Mouse (Mus musculus) mouse embryonic stem cell (cell line): ENCODE results near the gene Dbndd2.

Experiments used
- in situ Hi-C, 2 experiments: fragments of 300-500 bp; cut with MboI; formaldehyde crosslinking; loops; 1 replicate in 1 of 2; 3 replicates in 1 of 2; pipeline ENCODE4 v1.14.3; 2019 to 2020; ENCODE audit warnings: low sequenced_read_pairs in 2 of 2, low pct_unique_long_range_greater_than_20kb in 1 of 2, mixed read lengths in 1 of 2; ENCODE audit not compliant: unreplicated experiment in 1 of 2

The Dbndd2 gene

DNA sequence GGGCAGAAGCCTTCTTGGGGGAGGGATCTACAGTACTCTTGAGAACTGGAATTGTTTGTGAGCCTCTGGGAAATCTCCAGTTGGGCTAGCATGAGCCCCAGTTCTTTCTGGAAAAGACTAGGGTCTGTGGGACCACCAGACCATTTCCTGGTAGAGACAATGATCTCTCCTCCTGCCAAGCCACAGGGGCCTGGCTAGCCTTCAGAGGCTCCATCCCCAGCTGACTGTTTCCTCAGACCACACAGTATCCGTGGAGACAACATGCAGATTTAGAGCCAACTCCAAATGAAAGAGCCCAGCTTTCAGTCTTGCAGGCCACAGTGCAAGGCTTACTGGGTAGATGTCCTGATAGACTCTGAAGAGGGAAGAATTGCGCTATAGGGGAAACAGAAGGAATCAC lies 8.2 kb downstream of the Dbndd2 start:
- in situ Hi-C loops, result no loop called here

GRCm38 (mm10) chr2:164496331-164496730 lies 10.4 kb downstream of the Dbndd2 start:
- in situ Hi-C loops, result no loop called here

GRCm38 (mm10) chr2:164496847-164497690 lies 11.2 kb downstream of the Dbndd2 start, which contains the start of gene Pigt:
Gene Pigt (plus strand): TSS chr2:164497520.
- in situ Hi-C loops, result no loop called here

DNA sequence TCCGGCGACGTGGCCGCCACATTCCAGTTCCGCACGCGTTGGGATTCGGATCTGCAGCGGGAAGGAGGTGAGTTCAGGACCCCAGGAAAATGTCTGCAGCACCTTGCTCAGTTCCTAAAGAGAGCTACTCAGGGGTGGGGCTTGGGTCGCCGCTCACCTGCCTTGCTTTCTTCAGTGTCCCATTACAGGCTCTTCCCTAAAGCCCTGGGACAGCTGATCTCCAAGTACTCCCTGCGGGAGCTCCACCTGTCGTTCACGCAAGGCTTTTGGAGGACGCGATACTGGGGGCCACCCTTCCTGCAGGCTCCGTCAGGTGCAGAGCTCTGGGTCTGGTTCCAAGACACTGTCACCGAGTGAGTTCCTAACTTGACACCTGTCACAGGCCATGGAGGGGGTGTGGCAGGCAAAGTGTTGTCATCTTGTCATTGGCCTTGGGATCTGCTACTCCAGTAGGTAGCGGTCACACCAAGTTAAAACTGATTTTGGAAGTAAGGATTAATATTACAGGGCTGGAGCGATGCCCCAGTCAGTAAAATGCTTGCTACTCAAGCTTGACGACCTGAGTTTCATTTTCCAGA lies 11.9 kb downstream of the Dbndd2 start:
- in situ Hi-C loops, result no loop called here

DNA sequence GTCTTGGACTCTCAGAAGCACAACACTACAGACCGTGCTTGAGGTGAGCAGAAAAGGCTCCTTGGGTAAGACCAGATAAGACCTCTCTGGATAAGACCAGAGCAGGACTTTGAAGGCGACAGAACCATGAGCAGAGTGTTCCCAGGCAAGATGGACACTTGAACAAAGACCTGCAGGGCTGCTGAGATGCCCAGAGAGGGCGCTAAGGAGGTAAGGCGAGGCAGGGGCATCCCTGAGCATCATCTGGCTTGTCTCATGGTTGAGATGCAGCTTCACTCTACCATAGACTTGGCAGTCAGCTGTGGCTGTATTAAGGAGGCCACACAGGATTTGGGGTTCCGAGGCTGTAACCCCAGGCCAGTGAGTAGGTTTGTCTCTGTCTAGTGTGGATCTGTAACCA lies 13.4 kb downstream of the Dbndd2 start:
- in situ Hi-C loops, result no loop called here

DNA sequence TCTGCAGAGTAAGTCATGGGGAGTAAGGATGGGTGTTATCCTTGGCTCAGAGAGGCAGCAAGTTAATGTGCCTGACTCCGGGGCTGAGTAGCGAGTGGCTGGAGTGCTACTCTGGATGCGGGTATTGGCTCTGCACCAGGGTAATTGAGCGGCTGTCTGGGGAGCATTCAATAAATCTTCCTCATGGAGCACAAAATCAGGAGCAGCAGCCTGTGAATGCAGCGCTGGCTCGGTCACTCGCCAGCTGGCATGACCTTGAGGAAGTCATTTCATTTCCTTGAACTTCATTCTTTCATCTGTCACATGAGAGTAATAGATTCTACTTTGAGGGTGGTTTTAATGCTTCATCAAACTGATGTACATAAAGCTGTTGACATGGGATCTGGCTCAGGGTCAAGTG lies 14.6 kb downstream of the Dbndd2 start:
- in situ Hi-C loops, result no loop called here

GRCm38 (mm10) chr2:164504919-164505318 lies 19.0 kb downstream of the Dbndd2 start:
- in situ Hi-C loops, result no loop called here

GRCm38 (mm10) chr2:164505619-164506347 lies 19.9 kb downstream of the Dbndd2 start:
- in situ Hi-C loops, result no loop called here

GRCm38 (mm10) chr2:164507811-164508210 lies 21.9 kb downstream of the Dbndd2 start:
- in situ Hi-C loops, result no loop called here

DNA sequence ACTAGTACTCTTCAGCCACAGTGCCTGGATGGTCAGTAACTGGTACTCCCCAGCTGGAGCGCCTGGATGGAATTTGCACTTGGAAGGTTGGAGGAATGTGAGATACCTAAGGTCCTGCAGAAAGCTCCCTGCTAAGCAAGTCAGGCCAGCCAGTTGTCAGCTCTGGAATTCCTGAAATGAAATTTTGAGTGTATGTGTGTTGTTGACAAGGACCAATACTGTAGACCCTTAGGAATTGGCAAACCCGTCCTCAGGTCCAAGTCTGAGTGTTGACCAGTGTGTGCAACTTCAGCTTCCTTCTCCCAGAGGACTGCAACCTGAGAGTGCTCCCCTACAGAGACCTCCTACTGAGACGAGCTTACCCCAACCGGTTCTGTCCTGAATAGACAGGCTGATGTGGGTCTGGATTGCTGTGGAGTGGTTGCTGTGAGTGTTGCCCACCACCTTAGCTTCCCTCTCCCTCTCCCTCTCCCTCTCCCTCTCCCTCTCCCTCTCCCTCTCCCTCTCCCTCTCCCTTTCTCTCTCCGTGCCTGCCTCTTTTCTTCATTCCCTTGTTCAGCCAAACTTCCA lies 24.8 kb downstream of the Dbndd2 start:
- in situ Hi-C loops, result loop anchor here in 1 of 2 experiments (10.0 kb wide), 1 partner anchor 96 kb away; no protein-coding TSS in a partner anchor

- in situ Hi-C loops, result loop anchor here in 1 of 2 experiments (10.0 kb wide), 1 partner anchor 98 kb away; no protein-coding TSS in a partner anchor
Observed at GRCm38 (mm10) chr2:164512121-164512909, 26.4 kb downstream of the Dbndd2 start.

DNA sequence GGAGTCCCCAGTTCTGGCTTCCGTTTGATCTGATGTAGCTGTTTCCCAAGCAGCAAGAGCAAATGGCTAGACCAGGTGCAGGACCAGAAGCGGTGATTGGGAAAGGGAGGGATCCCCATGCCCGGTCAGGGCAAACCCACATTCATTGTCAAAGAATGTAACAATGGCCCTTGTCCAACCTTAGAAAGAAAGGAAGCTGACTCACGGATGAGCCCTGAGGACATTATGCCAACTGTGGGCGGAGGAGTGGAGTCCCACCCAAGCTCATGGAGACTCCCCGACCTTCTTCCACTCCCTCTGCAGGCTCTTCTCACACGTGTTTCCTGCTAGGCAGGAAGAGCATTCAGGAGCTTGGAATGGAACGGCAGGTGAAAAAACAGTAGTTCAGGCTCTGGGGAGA lies 27.5 kb downstream of the Dbndd2 start:
- in situ Hi-C loops, result loop anchor here in 1 of 2 experiments (10.0 kb wide), 1 partner anchor 99 kb away; no protein-coding TSS in a partner anchor

DNA sequence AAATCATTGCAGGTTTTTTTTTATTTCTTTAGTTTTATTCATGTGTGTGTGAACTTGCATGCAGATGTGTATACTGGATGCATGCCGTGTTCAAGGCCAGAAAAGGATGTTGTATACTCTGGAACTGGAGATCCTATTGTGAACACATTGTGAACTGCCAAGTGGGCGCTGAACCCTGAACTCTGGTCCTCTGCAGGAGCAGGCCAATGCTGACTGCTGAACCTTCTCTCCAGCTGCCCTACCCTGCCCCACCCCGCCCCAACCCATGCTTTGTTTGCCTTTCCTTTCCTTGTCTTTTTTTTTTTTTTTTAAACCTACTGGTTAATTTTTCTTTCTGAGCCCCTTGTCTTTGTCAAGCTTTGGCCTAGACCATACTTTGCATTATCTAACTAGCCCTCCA lies 29.0 kb downstream of the Dbndd2 start:
- in situ Hi-C loops, result loop anchor here (5.0 to 10.0 kb wide), 2 partner anchors 100 to 108 kb away; partner anchors contain the start of gene Matn4 (in 1 of the 2)

- in situ Hi-C loops, result loop anchor here (5.0 to 10.0 kb wide), 2 partner anchors 101 to 109 kb away; partner anchors contain the start of gene Matn4 (in 1 of the 2)
Observed at GRCm38 (mm10) chr2:164515897-164516296, 30.0 kb downstream of the Dbndd2 start.

DNA sequence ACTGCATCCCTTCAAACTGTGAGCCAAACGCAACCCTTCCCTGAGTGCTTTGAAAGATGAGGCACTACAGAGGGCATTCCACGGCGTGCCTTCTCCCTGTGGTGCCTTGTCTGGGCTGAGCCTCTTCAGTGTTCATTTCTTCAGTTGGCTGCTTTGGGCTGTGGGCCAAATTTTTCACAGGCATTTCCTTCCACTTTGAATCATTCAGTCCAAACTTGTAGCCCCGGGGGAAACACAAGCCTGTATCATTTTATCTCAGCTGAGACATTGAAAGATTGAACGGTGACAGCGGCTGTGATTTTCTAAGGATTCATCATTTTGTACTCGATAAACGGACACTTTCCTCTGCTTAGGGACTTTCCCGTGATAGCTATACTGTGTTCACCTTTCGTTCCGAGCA lies 30.7 kb downstream of the Dbndd2 start:
- in situ Hi-C loops, result loop anchor here (5.0 to 10.0 kb wide), 2 partner anchors 102 to 109 kb away; partner anchors contain the start of gene Matn4 (in 1 of the 2)

DNA sequence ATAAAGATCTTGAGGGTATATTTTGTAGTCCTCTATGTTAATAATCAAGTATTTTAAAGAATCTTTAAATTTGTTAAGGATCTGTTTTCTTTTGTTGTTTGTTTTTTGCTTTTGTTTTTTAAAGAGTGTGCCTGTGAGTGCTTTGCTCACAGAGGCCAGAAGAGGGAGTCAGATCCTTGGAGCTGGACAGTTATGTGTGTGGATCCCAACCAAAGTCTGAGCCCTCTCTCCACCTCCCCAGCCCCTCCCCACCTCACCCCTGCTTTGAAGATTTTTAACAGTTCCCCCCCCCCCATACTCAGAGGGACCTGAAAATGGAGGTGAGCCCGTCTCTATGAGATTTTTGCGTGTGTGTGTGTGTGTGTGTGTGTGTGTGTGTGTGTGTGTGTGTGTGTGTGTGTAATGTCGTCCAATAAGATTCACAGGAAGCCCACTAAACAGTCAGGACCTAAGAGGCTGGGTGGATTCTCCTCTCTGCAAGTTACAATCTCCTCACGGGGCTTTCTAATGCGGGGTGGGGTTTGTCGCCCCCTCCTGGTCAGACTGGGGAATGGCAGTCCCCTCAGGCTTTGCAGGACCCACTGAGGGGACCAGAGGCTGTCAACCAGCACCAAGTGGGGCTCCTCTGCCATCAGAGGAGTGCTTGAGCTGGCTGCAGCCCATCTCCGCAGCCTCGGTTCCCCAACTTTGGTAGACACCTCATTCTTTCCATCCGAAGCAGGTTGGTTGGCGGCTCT lies 31.7 kb downstream of the Dbndd2 start:
- in situ Hi-C loops, result loop anchor here (5.0 to 10.0 kb wide), 2 partner anchors 103 to 110 kb away; partner anchors contain the start of gene Matn4 (in 1 of the 2)
